Mouse (Mus musculus) small intestine, adult 2 months (tissue): ENCODE data around the gene Cdc42ep1.
"Not testable (repeated sequence)": the region's sequence is repeated elsewhere in the genome, so short reads cannot be mapped to it uniquely, and the experiment has no call there.

Source experiments
- CTCF ChIP-seq: fragments of 200-500 bp; IDR thresholded peaks from 2 replicates; pipeline ENCODE4 v1.5.1; 2012; ENCODE audit warnings: low read depth, mild to moderate bottlenecking, control low read depth, inconsistent platforms, low read length, moderate library complexity, mixed read lengths; ENCODE audit not compliant: insufficient replicate concordance, insufficient read length; ENCODE audit errors: extremely low read depth
- POLR2A ChIP-seq: fragments of 200-500 bp; IDR thresholded peaks from 2 replicates; pipeline ENCODE4 v1.6.1; 2012; ENCODE audit warnings: low read depth, mild to moderate bottlenecking, control low read depth, inconsistent platforms, low read length, moderate library complexity

- TF ChIP-seq POLR2A, CTCF: not testable (repeated sequence)
These were observed 4.4 kb downstream of the Cdc42ep1 start for GRCm38 (mm10) chr15:78846805-78847204.
